Mouse (Mus musculus) kidney, postnatal 14 days (tissue): Measurements from ENCODE around the gene Duoxa2.

Experiments used
- DNase-seq: peaks from one replicate; pipeline ENCODE4 v3.0.0; 2022; ENCODE audit warnings: mixed read lengths

Gene Duoxa2

GRCm38 (mm10) chr2:122298596-122299490 lies at the start of gene Duoxa2:
Gene Duoxa2 (plus strand): TSS chr2:122298900.
- DNase-seq, result peak; percentile 33

GRCm38 (mm10) chr2:122255997-122256396 lies 42.7 kb upstream of the Duoxa2 start:
- DNase-seq, result no peak

- no peak for DNase-seq
Measured at GRCm38 (mm10) chr2:122260729-122261128, 38.0 kb upstream of the Duoxa2 start.

- no peak for DNase-seq
Measured at GRCm38 (mm10) chr2:122264690-122265089, 34.0 kb upstream of the Duoxa2 start.

- peak; percentile 13 for DNase-seq
Measured at GRCm38 (mm10) chr2:122266407-122267193, 32.1 kb upstream of the Duoxa2 start.

GRCm38 (mm10) chr2:122278769-122279168 lies 19.9 kb upstream of the Duoxa2 start:
- DNase-seq, result no peak

- DNase-seq, result no peak
Measured at GRCm38 (mm10) chr2:122284091-122284490, 14.6 kb upstream of the Duoxa2 start.

- DNase-seq, result peak; percentile 11
Measured at GRCm38 (mm10) chr2:122286137-122286536, 12.6 kb upstream of the Duoxa2 start.

- DNase-seq, result no peak
Measured at GRCm38 (mm10) chr2:122294916-122295315, 3.8 kb upstream of the Duoxa2 start.

- DNase-seq, result no peak
Measured at GRCm38 (mm10) chr2:122297271-122298095, 1.2 kb upstream of the Duoxa2 start.

GRCm38 (mm10) chr2:122298096-122298499 lies 602 bp upstream of the Duoxa2 start, which contains the start of gene Duox2:
Gene Duox2 (minus strand): TSS chr2:122298449.
- no peak for DNase-seq

- DNase-seq, result no peak
Measured at GRCm38 (mm10) chr2:122299911-122300655, 1.4 kb downstream of the Duoxa2 start.

- DNase-seq, result no peak
Measured at GRCm38 (mm10) chr2:122300656-122301020, 1.9 kb downstream of the Duoxa2 start.

GRCm38 (mm10) chr2:122301081-122301920 lies 2.6 kb downstream of the Duoxa2 start:
- peak; percentile 40 for DNase-seq

GRCm38 (mm10) chr2:122301921-122302573 lies 3.3 kb downstream of the Duoxa2 start:
- no peak for DNase-seq

- DNase-seq, result peak; percentile 73
Measured at GRCm38 (mm10) chr2:122302574-122303241, 4.0 kb downstream of the Duoxa2 start.

- no peak for DNase-seq
Measured at GRCm38 (mm10) chr2:122304544-122304943, 5.8 kb downstream of the Duoxa2 start.

GRCm38 (mm10) chr2:122305097-122305892 lies 6.6 kb downstream of the Duoxa2 start:
- DNase-seq, result no peak

- no peak for DNase-seq
Measured at GRCm38 (mm10) chr2:122306184-122306583, 7.5 kb downstream of the Duoxa2 start.
